Mouse (Mus musculus): ENCODE data around the gene Spint5. TPM values are rescaled to one million over a fixed set of nuclear protein-coding genes. Genes with fewer than 3 reads are reported as not detected.

Spint5 gene
- polyA plus RNA-seq, 1 experiment from 2014 or later, result not detected

DNA sequence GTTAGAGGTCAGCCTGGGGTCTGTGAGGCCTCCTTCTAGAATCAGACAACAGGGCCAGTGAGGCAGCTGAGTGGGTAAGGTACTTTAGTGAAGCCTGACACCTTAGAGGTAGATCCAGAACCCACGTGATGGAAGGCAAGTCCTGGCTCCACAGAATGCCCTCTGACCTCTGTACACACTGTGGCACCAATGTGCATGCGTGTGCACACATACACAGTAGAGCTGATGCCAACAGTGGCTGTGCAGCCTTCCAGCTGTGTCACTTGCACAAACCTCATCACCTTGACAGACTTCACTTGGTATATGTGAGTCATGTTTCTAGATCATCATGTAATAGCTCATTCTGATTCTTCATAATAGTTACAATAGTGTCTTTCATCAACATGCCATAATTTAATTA, 37.3 kb downstream of the Spint5 start:
- H3K27ac ChIP-seq, result no peak overlapping the region
- peaks cover 65% of the 10 kb centered on the region for H3K36me3 ChIP-seq (ENCODE audit: inconsistent target)
- peaks cover 38% of the 10 kb centered on the region for H3K79me2 ChIP-seq (ENCODE audit: inconsistent target)
- no peak overlapping the region for H3K4me3 ChIP-seq (ENCODE audit: inconsistent target)
- WGBS (ENCODE audit: missing documents), result 96% methylated on average over 2 of the region's 2 CpGs

GRCm38 (mm10) chr2:164754105-164754504, 39.0 kb downstream of the Spint5 start:
- Histone ChIP-seq H3K27ac (no peak overlapping the region), H3K79me2 (ENCODE audit: inconsistent target) (peaks cover 21% of the 10 kb centered on the region), H3K4me3 (ENCODE audit: inconsistent target) (no peak overlapping the region), H3K36me3 (ENCODE audit: inconsistent target) (peaks cover 67% of the 10 kb centered on the region)
- WGBS (ENCODE audit: missing documents), result 25% methylated on average over 11 of the region's 11 CpGs

GRCm38 (mm10) chr2:164754800-164755199, 39.7 kb downstream of the Spint5 start:
- 86% methylated on average over 2 of the region's 2 CpGs for WGBS (ENCODE audit: missing documents)
- no peak overlapping the region for H3K27ac ChIP-seq

GRCm38 (mm10) chr2:164757841-164758240, 42.7 kb downstream of the Spint5 start:
- Histone ChIP-seq H3K79me2 (ENCODE audit: inconsistent target) (no peaks in the 10 kb centered on the region), H3K36me3 (ENCODE audit: inconsistent target) (peaks cover 71% of the 10 kb centered on the region), H3K27ac (no peak overlapping the region), H3K4me3 (ENCODE audit: inconsistent target) (no peak overlapping the region)
- 91% methylated on average over 10 of the region's 11 CpGs for WGBS (ENCODE audit: missing documents)

More at GRCm38 (mm10) chr2:164754800-164755199, 39.7 kb downstream of the Spint5 start:
- peaks cover 15% of the 10 kb centered on the region for H3K79me2 ChIP-seq (ENCODE audit: inconsistent target)
- H3K36me3 ChIP-seq (ENCODE audit: inconsistent target), result peaks cover 73% of the 10 kb centered on the region
- no peak overlapping the region for H3K4me3 ChIP-seq (ENCODE audit: inconsistent target)

GRCm38 (mm10) chr2:164758692-164759091, 43.6 kb downstream of the Spint5 start:
- WGBS (ENCODE audit: missing documents), result 100% methylated on average over 1 of the region's 1 CpGs
- Histone ChIP-seq H3K4me3 (ENCODE audit: inconsistent target) (no peak overlapping the region), H3K36me3 (ENCODE audit: inconsistent target) (peaks cover 77% of the 10 kb centered on the region), H3K79me2 (ENCODE audit: inconsistent target) (no peaks in the 10 kb centered on the region), H3K27ac (no peak overlapping the region)

GRCm38 (mm10) chr2:164760059-164760833, 45.1 kb downstream of the Spint5 start:
- Histone ChIP-seq H3K36me3 (ENCODE audit: inconsistent target) (peaks cover 76% of the 10 kb centered on the region), H3K4me3 (ENCODE audit: inconsistent target) (no peak overlapping the region), H3K27ac (peak overlapping the region; percentile 68), H3K79me2 (ENCODE audit: inconsistent target) (no peaks in the 10 kb centered on the region)
- 52% methylated on average over 4 of the region's 4 CpGs for WGBS (ENCODE audit: missing documents)

DNA sequence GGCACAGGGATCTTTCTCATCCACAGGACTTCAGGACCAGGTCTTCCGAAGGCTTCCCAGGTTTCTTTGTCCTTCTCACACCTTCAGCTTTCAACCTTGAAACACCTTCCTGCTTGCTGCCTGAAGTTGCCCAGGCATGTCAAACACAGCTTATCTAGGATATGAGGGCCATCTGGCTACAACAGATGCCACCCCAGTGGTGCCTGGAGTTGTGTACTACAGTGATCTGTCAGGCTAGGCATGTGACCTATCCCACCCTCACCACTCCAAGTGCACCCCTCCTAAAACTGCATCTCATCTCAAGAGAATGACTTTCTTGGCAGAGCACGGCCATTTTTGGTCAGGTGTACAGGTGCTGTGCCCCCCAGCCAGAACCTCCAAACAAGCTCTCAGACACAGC, 46.4 kb downstream of the Spint5 start:
- 90% methylated on average over 2 of the region's 2 CpGs for WGBS (ENCODE audit: missing documents)
- H3K27ac ChIP-seq, result no peak overlapping the region
- no peaks in the 10 kb centered on the region for H3K79me2 ChIP-seq (ENCODE audit: inconsistent target)
- H3K36me3 ChIP-seq (ENCODE audit: inconsistent target), result peaks cover 76% of the 10 kb centered on the region
- no peak overlapping the region for H3K4me3 ChIP-seq (ENCODE audit: inconsistent target)

GRCm38 (mm10) chr2:164761971-164762370, 46.9 kb downstream of the Spint5 start:
- H3K36me3 ChIP-seq (ENCODE audit: inconsistent target), result peaks cover 73% of the 10 kb centered on the region
- no peaks in the 10 kb centered on the region for H3K79me2 ChIP-seq (ENCODE audit: inconsistent target)
- H3K4me3 ChIP-seq (ENCODE audit: inconsistent target), result no peak overlapping the region
- WGBS (ENCODE audit: missing documents), result 84% methylated on average over 4 of the region's 4 CpGs
- no peak overlapping the region for H3K27ac ChIP-seq

- 95% methylated on average over 7 of the region's 7 CpGs for WGBS (ENCODE audit: missing documents)
- Histone ChIP-seq H3K4me3 (ENCODE audit: inconsistent target) (no peak overlapping the region), H3K27ac (no peak overlapping the region), H3K36me3 (ENCODE audit: inconsistent target) (peaks cover 73% of the 10 kb centered on the region), H3K79me2 (ENCODE audit: inconsistent target) (no peaks in the 10 kb centered on the region)
These were observed 47.5 kb downstream of the Spint5 start for GRCm38 (mm10) chr2:164762593-164762992.

DNA sequence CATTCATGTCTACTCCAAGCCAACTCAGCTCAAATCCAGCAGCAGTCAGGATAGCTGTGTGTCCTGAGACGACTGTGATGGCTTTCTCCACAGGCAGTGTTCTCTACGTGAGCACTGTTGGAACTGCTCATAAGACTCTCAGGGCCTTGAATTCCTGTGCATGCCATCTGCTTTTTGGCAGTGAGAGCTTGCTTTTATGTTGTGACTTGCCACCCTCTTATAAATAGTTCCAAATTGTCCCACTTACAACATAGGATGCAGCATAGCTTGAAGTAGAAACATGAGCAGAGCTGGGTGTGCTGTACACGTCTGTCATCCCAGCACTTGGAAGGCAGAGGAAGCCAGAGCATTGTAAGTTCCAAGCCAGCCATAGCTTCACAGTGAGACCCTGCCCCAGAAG, 50.7 kb downstream of the Spint5 start:
- peaks cover 58% of the 10 kb centered on the region for H3K36me3 ChIP-seq (ENCODE audit: inconsistent target)
- peaks cover 10% of the 10 kb centered on the region for H3K79me2 ChIP-seq (ENCODE audit: inconsistent target)
- 87% methylated on average over 3 of the region's 3 CpGs for WGBS (ENCODE audit: missing documents)
- no peak overlapping the region for H3K27ac ChIP-seq
- H3K4me3 ChIP-seq (ENCODE audit: inconsistent target), result no peak overlapping the region

Other genes with a start within 250 kb of the Spint5 start
- not detected in 3 replicates for gene Trp53tg5, start 241.6 kb upstream of the Spint5 start, polyA plus RNA-seq (2018)
- 13.0 to 46.6 TPM (median 28.5 TPM) in 3 replicates for gene Dbndd2, start 229.2 kb upstream of the Spint5 start, polyA plus RNA-seq (2018)
- gene Pigt, start 217.8 kb upstream of the Spint5 start, polyA plus RNA-seq (2018), result 58.4 to 92.7 TPM (median 64.5 TPM) in 3 replicates
- not detected in 3 replicates for gene Wfdc2, start 152.9 kb upstream of the Spint5 start, polyA plus RNA-seq (2018)
- gene Spint3, start 141.8 kb upstream of the Spint5 start, polyA plus RNA-seq (2018), result not detected in 3 replicates
- gene Wfdc6a, start 129.9 kb upstream of the Spint5 start, polyA plus RNA-seq (2018), result not detected in 3 replicates
- gene Eppin, start 121.7 kb upstream of the Spint5 start, polyA plus RNA-seq (2018), result not detected in 3 replicates
- gene Wfdc6b, start 101.8 kb upstream of the Spint5 start, polyA plus RNA-seq (2018), result not detected in 3 replicates
- gene Wfdc8, start 101.7 kb upstream of the Spint5 start, polyA plus RNA-seq (2018), result not detected in 3 replicates
- gene Wfdc16, start 76.5 kb upstream of the Spint5 start, polyA plus RNA-seq (2018), result not detected in 3 replicates
- gene Wfdc10, start 59.3 kb upstream of the Spint5 start, polyA plus RNA-seq (2018), result not detected in 3 replicates
- gene Wfdc9, start 58.7 kb upstream of the Spint5 start, polyA plus RNA-seq (2018), result not detected in 3 replicates
- not detected in 3 replicates for gene Wfdc11, start 41.2 kb upstream of the Spint5 start, polyA plus RNA-seq (2018)
- gene Wfdc13, start 30.2 kb upstream of the Spint5 start, polyA plus RNA-seq (2018), result not detected in 3 replicates
- gene Spint4, start 16.8 kb upstream of the Spint5 start, polyA plus RNA-seq (2018), result not detected in 3 replicates
- not detected in 3 replicates for gene Wfdc3, start 30.6 kb downstream of the Spint5 start, polyA plus RNA-seq (2018)
- gene Dnttip1, start 30.7 kb downstream of the Spint5 start, polyA plus RNA-seq (2018), result 20.7 to 27.5 TPM (median 21.6 TPM) in 3 replicates
- 1.7 to 21.7 TPM (median 12.8 TPM) in 3 replicates for gene Ube2c, start 54.6 kb downstream of the Spint5 start, polyA plus RNA-seq (2018)
- gene Tnnc2, start 64.7 kb downstream of the Spint5 start, polyA plus RNA-seq (2018), result not detected in 3 replicates
- 7.1 to 8.5 TPM (median 7.3 TPM) in 3 replicates for gene Snx21, start 70.5 kb downstream of the Spint5 start, polyA plus RNA-seq (2018)
- 9.7 to 17.7 TPM (median 17.1 TPM) in 3 replicates for gene Acot8, start 89.6 kb downstream of the Spint5 start, polyA plus RNA-seq (2018)
- gene Zswim3, start 89.8 kb downstream of the Spint5 start, polyA plus RNA-seq (2018), result 3.3 to 3.6 TPM (median 3.4 TPM) in 3 replicates
- 4.8 to 5.4 TPM (median 5.2 TPM) in 3 replicates for gene Zswim1, start 107.4 kb downstream of the Spint5 start, polyA plus RNA-seq (2018)
- 0.80 TPM in 1 of 3 replicates, not detected in the others for gene Spata25, start 113.2 kb downstream of the Spint5 start, polyA plus RNA-seq (2018)
- gene Ctsa, start 117.6 kb downstream of the Spint5 start, polyA plus RNA-seq (2018), result 1,416 to 1,739 TPM (median 1,652 TPM) in 3 replicates
- 3.9 to 17.8 TPM (median 7.7 TPM) in 3 replicates for gene Neurl2, start 118.2 kb downstream of the Spint5 start, polyA plus RNA-seq (2018)
- gene Pltp, start 142.4 kb downstream of the Spint5 start, polyA plus RNA-seq (2018), result 538 to 865 TPM (median 584 TPM) in 3 replicates
- gene Pcif1, start 164.0 kb downstream of the Spint5 start, polyA plus RNA-seq (2018), result 14.5 to 26.1 TPM (median 19.1 TPM) in 3 replicates
- gene Zfp335, start 196.5 kb downstream of the Spint5 start, polyA plus RNA-seq (2018), result 6.8 to 9.1 TPM (median 7.0 TPM) in 3 replicates
- 0.22 to 2.2 TPM (median 0.77 TPM) in 3 replicates for gene Mmp9, start 225.5 kb downstream of the Spint5 start, polyA plus RNA-seq (2018)
- not detected in 3 replicates for gene Slc12a5, start 245.5 kb downstream of the Spint5 start, polyA plus RNA-seq (2018)